Mouse (Mus musculus) left cerebral cortex, postnatal 4 days (tissue): Measurements from ENCODE around the gene Akap13. TPM values are rescaled to one million over a fixed set of nuclear protein-coding genes. Genes with fewer than 3 reads are reported as not detected.

Experiments used
- DNase-seq: peaks from one replicate; pipeline ENCODE4 v3.0.0-alpha.2; 2022
- intact Hi-C: fragments of 180-260 bp; cut with DNase I; formaldehyde crosslinking; loops from one replicate; pipeline ENCODE4 v1.15.1; 2025
- total RNA-seq, 2 experiments: library from RNA; stranded (reverse); gene quantifications; 2 replicates each; pipeline ENCODE4 v1.2.3; 2021

Gene Akap13
- total RNA-seq, 2 experiments from 2014 or later, result 31.3 to 32.8 TPM

DNA sequence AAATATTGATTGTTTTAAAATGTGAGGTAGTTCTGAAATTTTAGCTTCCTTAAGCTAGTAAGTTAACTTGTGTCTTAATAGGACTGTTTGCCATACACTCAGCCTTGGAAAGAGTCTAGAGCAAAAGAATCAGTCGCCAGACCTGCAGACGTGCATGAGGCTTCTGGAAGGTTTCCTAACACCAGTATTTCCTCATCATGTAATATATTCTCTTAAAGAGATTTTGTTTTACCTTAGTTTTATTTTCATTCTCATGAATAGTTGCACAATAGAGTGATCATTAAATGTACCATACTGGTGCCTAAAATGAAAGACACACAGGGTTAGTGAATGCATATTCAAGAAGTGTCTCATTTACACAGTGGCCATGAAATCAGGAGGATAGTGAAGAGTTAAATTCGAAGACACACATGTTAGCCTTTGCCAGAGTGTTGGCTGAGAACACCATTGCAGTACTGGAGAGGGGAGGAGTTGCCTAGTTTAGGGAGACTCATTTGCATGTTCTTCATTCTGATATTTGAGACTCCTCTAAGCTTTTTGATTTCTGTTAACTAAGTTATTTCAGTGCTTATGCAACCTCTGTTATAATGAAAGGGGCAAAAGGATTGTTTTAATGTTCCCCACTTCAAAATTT, 198.5 kb downstream of the Akap13 start:
- no peak for DNase-seq
- intact Hi-C loops, result no loop called here

DNA sequence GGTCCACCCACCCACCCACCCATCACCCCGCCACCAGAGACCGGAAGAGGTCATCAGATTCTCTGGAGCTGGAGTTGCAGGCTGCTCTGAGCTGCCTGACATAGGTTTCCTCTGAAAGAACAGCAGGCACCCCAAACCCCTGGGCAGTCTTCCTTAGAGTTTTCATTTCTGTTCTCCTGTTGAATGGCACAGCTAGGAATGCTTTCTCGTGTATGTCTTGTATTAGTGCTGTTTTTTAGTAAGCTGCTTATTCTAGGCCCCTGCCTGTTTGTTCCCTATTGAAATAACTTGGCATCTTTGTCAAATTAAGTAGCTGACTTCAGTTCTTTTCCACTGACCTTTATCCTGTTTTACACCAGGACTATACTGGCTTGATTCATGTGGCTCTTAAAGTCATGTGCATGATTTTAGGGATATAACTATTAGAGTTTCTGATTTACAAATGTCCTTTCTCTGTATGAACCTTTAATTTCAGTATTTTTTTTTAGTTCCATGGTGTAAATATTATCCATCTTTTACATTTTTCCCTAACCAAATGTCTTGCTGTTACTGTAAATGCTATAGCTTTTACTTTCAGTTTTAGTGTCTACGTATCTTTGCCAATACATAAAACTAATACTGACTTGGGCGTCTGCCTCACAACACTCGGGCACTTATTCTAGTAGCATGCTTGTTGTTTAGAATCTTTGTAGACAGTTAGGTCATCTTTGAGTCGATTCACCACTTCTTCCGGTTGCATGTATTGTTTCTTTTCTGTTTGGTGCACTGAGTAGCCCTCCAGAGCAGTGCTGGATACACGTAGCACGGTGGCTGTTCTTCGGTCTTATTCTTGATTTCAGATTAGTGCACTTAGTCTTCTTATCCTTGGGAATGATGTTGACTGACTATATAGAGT, 200.1 kb downstream of the Akap13 start:
- intact Hi-C loops, result no loop called here
- DNase-seq, result no peak

DNA sequence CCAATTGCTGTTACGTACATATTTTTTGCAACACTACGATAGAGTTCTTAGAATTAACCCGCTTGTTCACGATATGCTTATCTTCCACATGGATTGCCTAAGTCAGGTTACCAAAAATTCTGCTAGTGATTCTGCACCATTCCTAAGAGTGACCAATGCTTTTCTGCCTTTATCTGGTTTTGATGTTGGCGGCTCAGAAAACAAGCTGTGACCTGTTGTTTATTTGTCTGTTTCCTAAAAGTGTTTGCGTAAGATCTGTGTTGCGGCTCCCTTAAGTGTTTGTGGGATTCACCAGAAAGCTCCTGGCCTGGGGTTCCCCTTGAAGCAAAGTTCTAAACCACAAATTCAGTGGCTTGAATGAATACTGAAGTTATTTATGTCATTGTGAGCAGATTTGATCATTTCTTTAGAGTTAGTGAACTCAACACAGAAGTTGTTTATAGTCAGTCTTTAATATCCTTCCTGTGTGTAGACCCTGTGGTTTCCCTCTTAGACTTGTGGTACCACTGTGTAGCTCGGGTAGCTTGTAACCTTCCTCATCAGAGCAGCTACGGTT, 201.0 kb downstream of the Akap13 start:
- intact Hi-C loops, result no loop called here
- no peak for DNase-seq

DNA sequence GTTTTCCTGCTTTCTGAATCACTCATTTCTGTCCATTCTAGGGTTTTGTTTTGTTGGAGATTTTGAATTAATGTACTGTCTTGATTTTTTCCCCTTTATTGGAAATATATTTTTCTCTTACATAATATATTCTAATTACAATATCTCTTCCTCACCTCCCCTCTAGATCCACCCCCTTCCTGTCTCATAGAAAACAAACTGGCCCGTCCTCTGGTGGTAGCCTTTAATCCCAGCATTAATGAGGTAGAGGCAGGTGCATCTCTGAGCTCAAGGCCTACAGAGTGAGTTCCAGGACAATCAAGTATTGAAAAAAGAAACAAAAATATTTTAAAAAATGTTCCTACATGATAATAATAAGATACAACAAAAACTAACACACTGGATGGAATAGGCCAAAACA, 201.6 kb downstream of the Akap13 start:
- DNase-seq, result no peak
- intact Hi-C loops, result no loop called here

DNA sequence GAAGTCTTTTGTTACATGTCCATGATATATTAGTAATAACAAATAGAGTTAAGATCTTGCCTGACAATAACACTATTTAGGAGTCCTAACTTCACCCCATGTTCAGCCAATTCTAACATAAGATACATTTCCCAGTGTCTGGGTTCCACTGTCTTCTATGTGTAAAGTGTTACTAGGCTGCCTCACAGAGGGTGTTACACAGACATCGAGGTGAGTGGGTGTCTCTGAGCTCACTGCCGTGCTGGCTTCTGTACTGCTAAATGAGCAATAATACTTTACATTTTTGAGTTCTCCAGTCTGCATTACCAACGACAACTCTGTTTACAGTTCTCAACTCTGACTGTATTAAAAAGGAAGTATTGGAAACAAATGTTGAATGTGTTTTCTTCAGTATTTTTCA, 209.1 kb downstream of the Akap13 start:
- no peak for DNase-seq
- intact Hi-C loops, result no loop called here

DNA sequence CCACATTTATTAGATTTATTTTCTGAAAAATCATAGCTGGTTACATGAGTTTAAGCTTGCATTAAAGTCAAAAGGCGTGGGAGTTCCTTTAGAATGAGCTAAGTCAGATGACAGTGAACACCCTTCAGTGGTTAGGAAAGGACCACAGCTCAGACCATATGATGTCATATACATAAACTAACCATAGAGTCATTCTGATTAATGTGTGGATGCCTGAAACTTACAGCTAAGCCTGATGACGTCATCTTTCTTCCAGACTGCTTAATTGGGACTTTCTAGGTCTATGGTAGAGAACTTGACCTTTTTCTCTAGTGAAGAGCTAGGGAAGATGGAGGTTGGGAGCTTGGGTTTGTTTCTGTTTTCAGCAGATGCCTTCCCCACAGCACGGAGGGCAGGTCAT, 211.6 kb downstream of the Akap13 start:
- intact Hi-C loops, result no loop called here
- no peak for DNase-seq

DNA sequence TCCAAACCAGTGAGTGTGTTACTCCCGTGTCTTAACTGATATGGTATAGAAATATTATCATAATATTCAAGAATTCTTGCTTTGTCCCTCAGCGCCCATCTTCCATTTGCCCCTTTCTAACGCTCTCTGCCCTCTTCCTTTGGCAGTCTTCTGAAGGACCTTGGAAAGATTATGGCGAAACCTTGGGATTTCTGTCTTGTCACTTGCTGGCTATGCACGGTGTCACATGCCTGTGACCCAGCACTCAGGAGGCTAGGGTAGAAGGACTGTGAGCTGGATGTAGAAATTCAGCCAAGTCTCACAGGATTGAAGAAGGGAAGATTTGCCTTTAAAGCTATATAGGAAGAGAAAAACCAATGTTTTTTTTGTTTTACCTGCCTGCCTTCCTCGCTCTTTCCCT, 212.2 kb downstream of the Akap13 start:
- DNase-seq, result no peak
- intact Hi-C loops, result no loop called here

DNA sequence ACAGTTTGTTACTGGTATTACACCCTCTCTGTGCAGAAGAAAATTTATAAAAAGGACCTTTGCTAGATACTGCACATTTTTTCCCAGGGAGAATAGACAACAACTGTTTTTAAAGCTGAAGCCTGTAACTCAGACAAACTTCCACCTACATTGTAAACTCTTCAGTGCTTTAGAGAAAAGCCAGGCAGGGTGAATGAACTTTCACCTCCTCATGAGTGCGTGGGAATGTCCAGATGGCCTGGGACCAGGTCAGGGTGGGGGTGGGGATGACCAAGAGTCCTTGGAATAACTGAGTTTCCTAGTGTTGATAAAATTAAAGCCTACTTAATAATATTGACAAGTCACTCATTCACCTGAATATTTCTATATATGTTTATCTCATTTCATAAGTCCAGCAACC, 213.1 kb downstream of the Akap13 start:
- DNase-seq, result no peak
- intact Hi-C loops, result no loop called here

DNA sequence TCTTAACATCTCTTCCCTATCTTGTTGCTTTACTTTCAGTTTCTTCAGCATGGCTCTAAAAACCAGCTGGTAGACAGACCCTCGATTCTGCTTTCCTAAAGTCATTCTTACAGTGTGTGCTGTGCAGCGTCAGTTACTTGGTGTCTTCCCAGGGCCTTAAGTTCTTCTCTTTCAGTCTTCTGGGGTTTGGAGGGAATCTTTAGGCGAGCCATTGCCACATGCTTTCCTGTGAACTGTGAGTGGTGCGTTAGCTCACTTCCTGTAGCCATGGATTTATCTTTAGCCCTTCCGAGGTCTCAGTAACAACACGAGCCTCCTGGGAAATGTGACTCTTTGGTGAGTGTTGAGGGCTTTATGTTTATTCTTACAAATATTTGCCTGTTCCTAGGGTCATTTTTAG, 214.1 kb downstream of the Akap13 start:
- DNase-seq, result no peak
- intact Hi-C loops, result no loop called here

DNA sequence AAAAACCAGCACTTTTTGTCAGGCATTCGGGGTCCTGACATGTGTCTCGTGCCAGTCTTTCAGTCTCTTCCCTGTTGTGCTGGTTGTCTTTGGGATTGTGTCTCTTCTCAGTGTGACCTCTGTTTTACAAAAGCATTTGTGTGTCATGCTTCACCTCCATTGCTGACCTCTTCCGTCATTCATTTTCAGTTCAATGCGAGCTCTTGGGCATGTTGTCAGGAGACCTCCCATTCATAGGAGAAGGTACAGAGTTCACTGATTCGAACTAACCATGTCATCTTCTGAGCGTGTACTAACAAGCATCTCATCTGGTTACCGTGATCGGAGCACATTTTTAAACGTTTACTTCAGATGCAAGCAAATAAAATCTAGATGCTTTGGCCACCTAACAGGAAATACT, 224.3 kb downstream of the Akap13 start:
- intact Hi-C loops, result no loop called here
- no peak for DNase-seq

DNA sequence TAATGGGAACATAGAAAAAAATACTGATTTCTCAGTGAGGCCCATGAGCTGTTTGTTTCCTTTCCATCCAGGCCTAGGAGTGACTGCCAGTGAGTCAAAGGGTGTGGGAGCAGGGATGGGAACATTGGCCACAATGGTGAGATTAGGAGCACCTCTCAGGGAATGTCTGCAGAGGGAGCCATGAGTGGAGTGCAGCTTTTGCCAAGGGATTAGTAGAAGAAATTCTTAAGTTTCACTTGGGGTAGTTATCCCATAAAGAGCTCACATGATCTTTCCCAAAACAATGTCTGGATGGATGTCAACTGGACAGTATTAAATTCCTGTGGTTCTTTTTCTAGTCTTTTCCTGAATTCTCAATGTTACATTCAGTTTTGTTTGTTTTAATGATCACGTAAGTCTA, 227.6 kb downstream of the Akap13 start:
- no peak for DNase-seq
- intact Hi-C loops, result no loop called here

DNA sequence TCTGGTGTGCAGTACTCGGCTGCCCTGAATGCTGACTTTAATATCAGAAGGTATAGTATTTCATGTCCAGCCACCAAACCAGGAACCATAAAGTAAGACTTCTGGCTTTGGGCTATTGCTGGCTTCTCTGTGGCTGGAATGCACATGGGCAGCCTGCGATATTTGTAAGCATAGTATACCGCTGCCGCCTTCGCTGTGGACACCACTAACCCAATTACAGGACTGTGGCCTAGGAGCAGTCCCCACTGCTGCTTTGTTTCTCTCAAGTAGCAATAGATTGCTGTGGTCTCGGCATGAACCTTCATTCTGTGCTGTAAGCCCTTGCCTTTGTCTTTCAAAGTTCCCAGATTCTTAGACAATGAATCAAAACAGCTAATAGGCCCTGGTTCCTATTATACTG, 228.1 kb downstream of the Akap13 start:
- DNase-seq, result no peak
- intact Hi-C loops, result no loop called here

DNA sequence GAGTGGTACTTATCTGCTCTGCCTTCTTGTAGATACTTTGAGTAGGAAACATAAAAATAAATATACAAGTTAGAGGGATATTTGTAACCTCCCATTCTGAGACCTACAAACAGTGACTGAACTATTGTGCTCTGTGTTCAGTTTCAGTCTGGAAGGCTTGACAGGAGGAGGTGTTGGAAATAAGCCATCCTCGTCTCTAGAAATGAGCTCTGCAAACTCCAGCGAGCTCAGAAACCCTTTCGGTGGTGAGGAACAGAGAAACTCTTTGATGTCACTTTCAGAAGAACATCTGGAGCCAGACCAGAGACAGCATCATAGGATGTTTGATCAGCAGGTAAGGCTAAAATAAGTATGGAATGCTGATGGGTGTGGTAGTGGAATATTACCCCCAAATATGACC, 229.6 kb downstream of the Akap13 start:
- intact Hi-C loops, result no loop called here
- no peak for DNase-seq

DNA sequence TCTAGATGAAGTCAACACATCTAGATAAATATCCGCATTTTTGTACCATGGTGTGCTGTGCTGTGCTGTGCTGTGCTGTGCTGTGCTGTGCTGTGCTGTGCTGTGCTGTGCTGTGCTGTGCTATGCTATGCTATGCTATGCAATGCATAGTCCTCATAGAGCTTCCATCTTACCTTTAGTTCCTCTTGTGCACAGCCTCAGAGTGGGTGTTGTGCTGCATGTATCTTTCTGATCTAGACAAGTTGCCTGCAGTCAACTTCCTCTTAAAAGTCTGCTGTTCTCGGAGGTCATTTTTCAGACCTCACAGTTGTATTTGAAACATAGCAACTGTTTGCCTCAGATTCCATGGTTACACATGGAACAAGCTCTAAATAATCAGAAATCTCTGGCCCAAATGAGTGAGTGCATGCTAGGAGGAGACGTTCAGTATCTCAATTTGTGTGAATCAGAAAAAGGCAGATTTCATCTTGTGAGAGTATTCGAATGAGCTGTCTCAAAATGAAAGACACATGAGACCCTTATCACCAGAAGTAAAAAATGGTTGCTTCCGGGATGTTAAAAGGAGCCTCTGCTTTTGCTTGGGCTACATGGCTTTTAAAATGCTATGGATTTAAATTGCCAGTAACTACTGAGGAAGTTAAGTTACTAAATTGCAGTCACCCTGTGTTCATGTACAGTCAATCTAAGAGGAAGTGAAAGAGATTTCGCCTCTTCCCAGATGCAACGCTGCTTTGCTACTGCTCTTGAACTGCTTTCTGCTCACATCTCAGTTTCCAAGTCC, 230.9 kb downstream of the Akap13 start:
- no peak for DNase-seq
- intact Hi-C loops, result no loop called here

DNA sequence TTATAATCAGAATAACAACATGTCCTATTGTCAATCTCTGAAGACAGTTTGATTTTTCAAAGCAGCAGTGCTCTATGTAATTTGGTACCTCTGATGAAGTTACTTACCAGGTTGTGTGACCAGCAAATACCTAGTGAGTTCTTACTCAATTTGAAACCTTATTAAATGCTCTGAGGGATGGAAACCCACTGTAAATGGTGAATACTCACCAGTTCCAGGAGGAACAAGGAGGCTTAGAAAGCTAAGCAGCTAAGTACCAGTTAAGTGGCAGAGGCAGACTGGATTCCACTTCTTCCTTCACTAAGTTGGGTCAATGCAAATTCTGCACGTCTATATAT, 231.5 kb downstream of the Akap13 start:
- intact Hi-C loops, result no loop called here
- no peak for DNase-seq

DNA sequence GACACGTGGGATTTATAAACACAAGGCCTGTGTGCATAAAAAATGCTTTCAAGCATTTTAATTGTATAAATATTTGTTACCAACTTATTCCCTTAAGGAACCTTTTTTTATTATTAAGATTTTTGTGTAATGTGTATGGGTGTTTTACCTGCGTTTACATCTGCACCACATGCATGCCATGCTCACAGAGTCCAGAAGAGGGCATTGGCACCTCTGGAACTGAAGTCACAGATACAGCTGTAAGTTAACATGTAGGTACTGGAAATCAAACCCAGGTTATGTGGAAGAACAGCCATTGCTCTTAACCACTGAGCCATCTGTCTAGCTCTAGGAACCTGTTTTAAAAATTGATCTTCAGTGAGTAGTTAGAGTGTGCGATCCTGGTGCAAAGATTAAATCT, 232.8 kb downstream of the Akap13 start:
- intact Hi-C loops, result no loop called here
- no peak for DNase-seq

DNA sequence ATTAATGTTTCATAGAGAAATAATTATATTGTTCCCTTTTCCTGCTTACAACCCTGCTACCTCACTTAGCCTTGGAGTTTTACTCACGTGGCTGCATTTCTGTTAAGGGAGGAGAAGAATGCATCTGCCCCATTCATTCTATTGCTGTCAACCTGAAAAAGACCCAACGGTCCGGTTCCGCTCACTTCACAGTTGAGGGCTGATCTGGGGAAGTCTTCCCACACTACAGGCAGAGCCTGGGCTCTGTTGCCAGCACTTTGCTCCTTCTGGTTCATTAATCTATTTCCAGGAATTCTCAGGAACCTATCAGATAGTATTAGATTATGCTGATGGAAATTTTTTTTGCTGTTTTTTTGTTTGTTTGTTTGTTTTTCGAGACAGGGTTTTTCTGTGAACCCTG, 239.4 kb downstream of the Akap13 start:
- intact Hi-C loops, result loop anchor here (2.0 kb wide), 1 partner anchor 74 kb away; no protein-coding TSS in a partner anchor

DNA sequence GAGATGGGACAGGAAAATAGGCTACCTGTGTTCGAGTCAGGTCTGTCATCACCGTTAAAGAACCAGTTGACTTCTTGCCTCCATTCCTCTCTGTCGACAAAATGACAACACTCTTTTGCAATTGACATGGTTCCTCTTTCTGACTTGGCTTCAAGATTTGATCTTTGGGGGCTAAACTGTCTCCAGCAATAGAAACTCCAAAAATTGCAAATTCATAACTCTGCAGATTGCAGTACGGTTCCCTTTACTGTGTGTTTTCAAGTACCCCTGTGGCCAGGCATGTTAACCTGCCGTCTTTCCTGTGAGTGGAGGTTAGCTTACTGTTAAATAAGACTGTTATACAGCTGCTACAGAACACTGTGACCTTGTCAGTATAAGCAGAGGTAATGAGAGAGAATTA, 244.5 kb downstream of the Akap13 start:
- no peak for DNase-seq
- intact Hi-C loops, result no loop called here

More for the DNA sequence above, 239.4 kb downstream of the Akap13 start:
- no peak for DNase-seq

DNA sequence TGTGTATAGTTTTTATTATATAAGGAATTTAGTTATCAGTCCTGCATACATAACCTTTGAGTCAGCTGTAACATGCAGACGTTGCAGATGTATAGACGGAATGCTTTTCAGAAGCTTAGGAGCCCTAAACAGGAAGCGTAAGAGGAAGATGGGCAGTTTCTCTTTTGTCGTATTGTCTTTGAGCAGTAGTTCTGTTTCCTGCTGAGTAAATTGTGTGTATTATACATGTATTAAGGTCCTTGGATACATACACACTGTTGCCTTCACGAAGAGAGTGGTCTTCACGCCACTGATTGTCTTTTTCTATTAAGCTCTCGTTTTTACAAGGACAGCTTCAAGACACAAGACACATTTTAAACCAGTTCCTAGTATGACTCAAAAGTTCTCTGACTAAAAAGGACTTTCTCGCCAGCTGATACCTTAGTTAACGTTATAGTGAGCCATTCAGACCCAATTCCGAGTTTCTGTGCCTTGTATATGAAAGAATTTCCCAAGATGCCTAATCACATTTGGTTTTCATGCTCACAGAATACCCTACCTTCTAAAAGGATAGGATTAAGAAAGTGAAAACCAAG, 245.5 kb downstream of the Akap13 start:
- no peak for DNase-seq
- intact Hi-C loops, result no loop called here

DNA sequence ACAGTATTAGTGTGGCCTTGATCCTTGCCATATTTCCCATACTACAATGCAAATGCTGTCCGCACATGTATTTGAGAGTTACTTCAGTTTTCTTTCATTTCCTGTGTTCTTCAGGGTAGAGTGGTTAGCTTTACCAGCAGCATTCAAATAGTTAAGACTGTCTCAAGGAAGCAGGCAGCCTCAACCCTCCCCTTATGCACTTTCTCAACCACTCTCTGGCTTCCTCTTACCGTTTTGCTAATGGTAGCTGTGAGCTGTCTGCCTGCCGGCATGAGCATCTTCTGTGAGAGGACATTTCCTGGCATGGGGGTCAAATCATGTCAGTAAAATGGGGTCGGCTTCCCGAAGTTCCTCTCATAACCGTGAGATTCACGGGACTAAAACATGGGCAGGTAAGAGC, 246.4 kb downstream of the Akap13 start:
- intact Hi-C loops, result no loop called here
- DNase-seq, result no peak

DNA sequence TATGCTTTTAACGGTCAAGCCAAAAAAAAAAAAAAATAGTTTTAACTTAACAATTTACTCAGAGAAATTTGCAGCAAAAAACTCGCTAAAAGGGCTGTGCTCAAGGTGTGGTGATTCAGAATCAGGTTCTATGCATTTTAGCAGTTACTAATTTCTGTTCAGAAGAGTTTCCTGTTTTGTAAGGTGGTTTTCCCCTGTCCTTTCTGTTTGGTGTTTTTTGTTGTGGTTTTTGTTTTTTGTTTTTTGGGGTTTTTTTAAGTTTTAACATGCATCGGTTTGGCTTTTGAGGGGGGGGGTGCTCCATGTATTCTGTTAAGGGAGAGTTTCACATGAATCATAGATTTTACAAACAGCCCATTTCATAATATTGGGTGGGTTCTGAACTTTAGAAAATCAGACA, 247.0 kb downstream of the Akap13 start:
- intact Hi-C loops, result no loop called here

More for the DNA sequence above, 247.0 kb downstream of the Akap13 start:
- no peak for DNase-seq
